Mouse (Mus musculus): ENCODE results near the gene Tia1.

GRCm38 (mm10) chr6:86382551-86382950 is 21.5 kb upstream of the Tia1 start:
- TF ChIP-seq CTCF (IDR thresholded peaks at IDR 0.05; ENCODE audit: control insufficient read depth, insufficient read depth, insufficient read length), result no peak
- TF ChIP-seq USF1 (IDR thresholded peaks at IDR 0.05; ENCODE audit: low read depth), result no peak
- TF ChIP-seq MYOG (IDR thresholded peaks at IDR 0.05; ENCODE audit: control insufficient read depth, extremely low read depth, insufficient read length), result no peak
- TF ChIP-seq MAX (IDR thresholded peaks at IDR 0.05), result no peak
- TF ChIP-seq MYOD1 (IDR thresholded peaks at IDR 0.05; ENCODE audit: control insufficient read depth, insufficient read length, low read depth), result peak; percentile 6
- peak; percentile 43 for TF ChIP-seq FOSL1 (IDR thresholded peaks at IDR 0.05; ENCODE audit: insufficient read depth, low read length, poor library complexity, severe bottlenecking)
- no peak for TF ChIP-seq CEBPB (IDR thresholded peaks at IDR 0.05; ENCODE audit: low read depth)

Data from C2C12 (cell line).